Mouse (Mus musculus): ENCODE measurements at regions not wholly inside any gene's neighbourhood (a gene's known extent, or its start where the extent isn't known, plus 50 kb on each side); places are given as distances from the start of the nearest gene placed in this dataset.

DNA sequence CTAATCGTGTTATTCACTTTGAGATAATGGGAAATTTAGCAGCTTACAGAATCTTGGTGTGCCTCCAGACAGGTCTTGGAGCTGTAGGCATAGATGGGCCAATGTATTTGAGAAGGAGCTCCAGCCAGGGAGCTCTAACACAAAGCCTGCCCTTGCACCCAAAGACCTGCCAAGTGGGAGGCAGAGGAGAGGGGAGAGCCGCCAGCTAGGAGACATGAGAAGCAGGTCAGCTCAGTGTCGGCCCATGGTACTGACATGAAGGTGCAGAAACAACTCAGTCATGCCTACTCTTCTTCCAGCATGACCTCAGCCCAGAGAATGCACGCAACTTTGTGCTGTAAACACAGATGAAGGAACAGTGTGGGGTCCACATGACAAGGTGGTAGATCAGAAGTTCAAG lies 128.8 kb downstream of the Ackr3 start:
- H3K4me3 ChIP-seq = no peak overlapping the region
- no peaks in the 10 kb centered on the region for H3K9me3 ChIP-seq
- H3K4me2 ChIP-seq = no peak overlapping the region
- no peak for ATAC-seq (ENCODE audit: low read depth)
- no peaks in the 10 kb centered on the region for H3K27me3 ChIP-seq
- H3K36me3 ChIP-seq = no peaks in the 10 kb centered on the region
- peaks cover 24% of the 10 kb centered on the region for H3K4me1 ChIP-seq (replicated peaks)
- WGBS = 95% methylated on average over 4 of the region's 4 CpGs
- no peak overlapping the region for H3K9ac ChIP-seq
- no peak overlapping the region for H3K27ac ChIP-seq (replicated peaks)

GRCm38 (mm10) chr1:90333676-90334430 lies 130.1 kb downstream of the Ackr3 start:
- Histone ChIP-seq H3K4me3 (no peak overlapping the region), H3K9me3 (no peaks in the 10 kb centered on the region), H3K9ac (no peak overlapping the region), H3K27ac (replicated peaks) (no peak overlapping the region), H3K4me1 (replicated peaks) (peaks cover 15% of the 10 kb centered on the region), H3K27me3 (no peaks in the 10 kb centered on the region), H3K36me3 (no peaks in the 10 kb centered on the region), H3K4me2 (no peak overlapping the region)
- 70% methylated on average over 6 of the region's 6 CpGs for WGBS
- ATAC-seq (ENCODE audit: low read depth) = no peak

DNA sequence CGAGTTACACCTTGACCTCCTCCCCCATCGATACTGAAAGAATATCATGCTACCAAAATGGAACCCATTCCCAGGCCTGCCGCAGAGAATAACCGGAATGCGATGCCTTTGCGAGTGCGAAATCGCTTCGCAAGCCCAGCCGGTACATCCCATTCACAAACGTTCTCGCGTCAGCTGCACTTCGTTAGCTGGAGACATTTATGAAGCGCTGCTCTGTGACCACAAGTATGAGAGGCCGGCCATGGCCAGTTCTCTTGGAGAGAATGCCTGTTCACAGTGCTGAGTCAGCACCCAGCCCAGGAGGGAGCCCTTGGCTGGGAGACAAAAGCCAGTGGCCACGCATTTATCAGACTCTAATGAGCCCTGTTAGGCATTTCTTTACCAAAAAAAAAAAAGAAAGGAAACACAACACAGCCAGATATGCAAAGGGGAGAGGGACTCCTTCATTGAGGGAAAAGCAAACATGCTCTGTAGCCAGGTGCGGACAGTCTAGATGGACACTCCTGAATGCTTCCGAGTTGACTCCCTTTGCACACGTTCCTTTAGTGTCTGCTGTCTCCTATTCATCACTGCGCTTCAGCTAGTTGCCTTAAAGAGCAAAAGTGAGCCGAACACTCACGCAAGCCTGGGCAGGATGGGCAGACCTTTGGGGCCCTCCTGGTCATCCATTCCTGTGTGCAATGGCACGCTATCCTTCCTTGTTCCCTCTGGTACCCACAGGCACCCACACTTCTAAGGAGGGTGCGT lies 131.4 kb downstream of the Ackr3 start:
- H3K9me3 ChIP-seq = no peaks in the 10 kb centered on the region
- 41% methylated on average over 25 of the region's 25 CpGs for WGBS
- H3K4me3 ChIP-seq = no peak overlapping the region
- H3K9ac ChIP-seq = no peak overlapping the region
- H3K27me3 ChIP-seq = no peaks in the 10 kb centered on the region
- ATAC-seq (ENCODE audit: low read depth) = peak; percentile 62
- peaks cover 15% of the 10 kb centered on the region for H3K4me1 ChIP-seq (replicated peaks)
- H3K27ac ChIP-seq (replicated peaks) = peak overlapping the region; percentile 2; the same call in 1 of the 2 replicates
- no peaks in the 10 kb centered on the region for H3K36me3 ChIP-seq
- no peak overlapping the region for H3K4me2 ChIP-seq

DNA sequence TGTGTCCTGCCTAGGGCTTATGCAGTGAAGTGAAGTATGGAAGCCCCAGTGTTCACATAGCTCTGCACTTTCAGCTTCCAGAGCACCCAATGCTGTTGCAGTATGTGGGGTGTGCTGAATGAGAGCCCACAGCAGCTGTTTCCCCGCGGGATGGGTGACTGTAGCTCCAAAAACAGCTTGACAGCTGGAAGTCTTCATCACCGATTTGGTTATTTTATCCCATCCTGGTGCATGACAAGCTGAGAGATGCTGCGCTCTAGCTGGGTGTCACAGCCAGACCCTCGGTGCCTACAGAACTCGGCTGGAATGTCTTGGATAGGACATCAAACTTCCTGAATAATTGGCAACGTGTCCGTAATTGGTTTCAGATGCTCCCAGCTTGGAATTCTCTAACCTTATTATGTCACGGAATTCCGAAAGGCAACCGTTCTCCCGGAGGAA lies 134.1 kb downstream of the Ackr3 start:
- Histone ChIP-seq H3K9me3 (no peaks in the 10 kb centered on the region), H3K27ac (replicated peaks) (no peak overlapping the region), H3K27me3 (no peaks in the 10 kb centered on the region), H3K9ac (no peak overlapping the region), H3K4me1 (replicated peaks) (peaks cover 20% of the 10 kb centered on the region), H3K4me2 (no peak overlapping the region), H3K36me3 (no peaks in the 10 kb centered on the region), H3K4me3 (no peak overlapping the region)
- 82% methylated on average over 12 of the region's 12 CpGs for WGBS
- ATAC-seq (ENCODE audit: low read depth) = no peak

GRCm38 (mm10) chr1:90342346-90342745 lies 138.6 kb downstream of the Ackr3 start:
- no peaks in the 10 kb centered on the region for H3K36me3 ChIP-seq
- no peaks in the 10 kb centered on the region for H3K9me3 ChIP-seq
- no peak overlapping the region for H3K4me3 ChIP-seq
- peaks cover 9% of the 10 kb centered on the region; the same call in 1 of the 2 replicates for H3K4me1 ChIP-seq (replicated peaks)
- 24% methylated on average over 1 of the region's 1 CpGs for WGBS
- no peaks in the 10 kb centered on the region for H3K27me3 ChIP-seq
- H3K4me2 ChIP-seq = no peak overlapping the region
- ATAC-seq (ENCODE audit: low read depth) = no peak
- H3K27ac ChIP-seq (replicated peaks) = no peak overlapping the region
- no peak overlapping the region for H3K9ac ChIP-seq

DNA sequence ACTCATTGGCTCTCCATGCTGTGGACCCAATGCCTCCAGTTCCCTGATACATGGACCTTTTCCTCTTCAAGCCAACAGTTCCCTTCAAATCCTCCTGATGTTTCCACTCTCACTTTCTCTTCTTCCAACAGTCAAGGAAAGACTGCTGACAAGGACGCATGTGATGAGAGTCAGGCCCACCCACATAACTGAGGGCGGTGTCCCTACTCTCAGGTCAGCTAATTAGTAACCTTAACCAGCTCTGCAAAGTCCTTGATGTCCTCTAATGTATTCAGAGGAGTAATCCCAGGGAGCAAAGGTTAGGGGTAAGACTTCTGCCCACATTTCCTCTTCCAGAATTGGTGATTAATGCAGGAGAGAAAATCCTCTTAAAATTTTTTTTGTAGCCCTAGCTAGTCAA lies 139.7 kb downstream of the Ackr3 start:
- no peak for ATAC-seq (ENCODE audit: low read depth)
- H3K4me1 ChIP-seq (replicated peaks) = peaks cover 9% of the 10 kb centered on the region; the same call in 1 of the 2 replicates
- H3K36me3 ChIP-seq = no peaks in the 10 kb centered on the region
- 89% methylated on average over 2 of the region's 2 CpGs for WGBS
- no peak overlapping the region for H3K9ac ChIP-seq
- no peak overlapping the region for H3K4me2 ChIP-seq
- no peaks in the 10 kb centered on the region for H3K9me3 ChIP-seq
- H3K27ac ChIP-seq (replicated peaks) = no peak overlapping the region
- H3K27me3 ChIP-seq = no peaks in the 10 kb centered on the region
- H3K4me3 ChIP-seq = no peak overlapping the region

- no peak overlapping the region for H3K9ac ChIP-seq
- H3K9me3 ChIP-seq = no peaks in the 10 kb centered on the region
- H3K4me2 ChIP-seq = no peak overlapping the region
- H3K27ac ChIP-seq (replicated peaks) = no peak overlapping the region
- no peaks in the 10 kb centered on the region for H3K27me3 ChIP-seq
- H3K4me3 ChIP-seq = no peak overlapping the region
- 72% methylated on average over 6 of the region's 6 CpGs for WGBS
- H3K36me3 ChIP-seq = no peaks in the 10 kb centered on the region
- peaks cover 8% of the 10 kb centered on the region; the same call in 1 of the 2 replicates for H3K4me1 ChIP-seq (replicated peaks)
- ATAC-seq (ENCODE audit: low read depth) = no peak
These were observed 143.3 kb downstream of the Ackr3 start for GRCm38 (mm10) chr1:90347032-90347431.

GRCm38 (mm10) chr1:90349611-90350010 lies 145.8 kb downstream of the Ackr3 start:
- ATAC-seq (ENCODE audit: low read depth) = no peak
- Histone ChIP-seq H3K36me3 (no peaks in the 10 kb centered on the region), H3K9ac (no peak overlapping the region), H3K4me2 (no peak overlapping the region), H3K4me3 (no peak overlapping the region), H3K4me1 (replicated peaks) (peaks cover 15% of the 10 kb centered on the region), H3K27me3 (no peaks in the 10 kb centered on the region), H3K9me3 (no peaks in the 10 kb centered on the region), H3K27ac (replicated peaks) (no peak overlapping the region)
- WGBS = 49% methylated on average over 6 of the region's 6 CpGs

DNA sequence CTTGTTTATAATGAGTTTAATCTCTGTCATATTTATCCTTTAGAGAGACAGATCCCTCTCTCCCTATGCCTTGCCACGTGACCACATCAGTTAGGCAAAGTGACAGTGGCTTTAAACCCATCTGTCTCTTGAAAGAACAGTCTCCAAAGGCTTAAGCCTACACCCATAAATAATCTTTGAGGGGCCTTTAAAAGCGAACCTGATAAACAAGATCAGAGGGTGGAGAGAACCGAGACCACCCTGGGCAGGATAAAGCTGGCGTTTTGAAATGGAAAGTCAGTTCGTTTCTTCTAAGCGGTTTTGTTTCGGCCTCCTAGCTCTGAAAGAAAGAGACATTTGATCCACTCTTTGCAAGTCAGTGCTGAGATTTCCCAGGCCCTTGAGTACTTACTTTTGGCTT lies 149.5 kb downstream of the Ackr3 start:
- no peak for ATAC-seq (ENCODE audit: low read depth)
- Histone ChIP-seq H3K27ac (replicated peaks) (no peak overlapping the region), H3K4me2 (no peak overlapping the region), H3K9ac (no peak overlapping the region), H3K27me3 (no peaks in the 10 kb centered on the region), H3K9me3 (no peaks in the 10 kb centered on the region), H3K36me3 (no peaks in the 10 kb centered on the region), H3K4me3 (no peak overlapping the region), H3K4me1 (replicated peaks) (peaks cover 12% of the 10 kb centered on the region)
- WGBS = 4% methylated on average over 7 of the region's 7 CpGs

DNA sequence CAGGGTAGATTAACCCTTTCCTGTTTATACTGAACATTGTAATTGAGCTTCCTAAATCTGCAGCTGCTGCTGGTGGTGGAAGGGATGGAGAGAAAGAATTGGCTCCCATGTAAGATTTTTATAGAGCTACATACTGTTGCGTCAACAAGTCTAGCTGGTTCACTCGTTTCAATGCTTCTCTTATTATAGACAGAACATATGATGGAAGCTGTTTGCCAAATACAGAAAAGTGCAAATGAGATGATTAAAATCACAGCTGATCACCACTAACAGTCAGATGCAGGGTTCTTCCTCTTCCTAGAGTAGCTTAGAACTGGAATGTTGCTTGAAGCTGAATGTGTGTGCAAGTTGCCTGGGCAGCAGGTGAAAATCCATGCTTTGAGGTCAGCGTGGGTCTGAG lies 152.8 kb downstream of the Ackr3 start:
- no peak for ATAC-seq (ENCODE audit: low read depth)
- Histone ChIP-seq H3K27ac (replicated peaks) (no peak overlapping the region), H3K4me2 (no peak overlapping the region), H3K4me1 (replicated peaks) (peaks cover 12% of the 10 kb centered on the region), H3K9me3 (no peaks in the 10 kb centered on the region), H3K4me3 (no peak overlapping the region), H3K27me3 (no peaks in the 10 kb centered on the region), H3K36me3 (no peaks in the 10 kb centered on the region), H3K9ac (no peak overlapping the region)
- 87% methylated on average over 3 of the region's 3 CpGs for WGBS

DNA sequence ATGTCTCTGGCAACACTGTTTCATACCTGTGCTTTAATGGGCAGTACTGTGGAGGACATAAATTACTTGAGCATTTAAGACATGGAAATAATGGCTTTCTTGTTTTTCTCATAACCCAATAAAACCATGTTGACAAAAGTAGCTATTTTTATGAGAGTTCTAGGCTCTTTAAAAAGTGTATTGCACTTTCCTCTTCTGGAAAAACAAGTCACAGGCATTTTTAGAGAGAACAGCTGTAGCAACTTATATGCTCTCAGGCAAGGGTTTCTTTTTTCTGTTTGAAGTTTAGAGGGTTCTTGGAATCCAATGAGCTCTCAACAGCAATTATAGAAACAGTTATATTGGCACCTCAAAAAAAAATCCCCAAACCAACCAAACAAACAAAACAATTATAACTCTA lies 153.6 kb downstream of the Ackr3 start:
- H3K4me3 ChIP-seq = no peak overlapping the region
- H3K27me3 ChIP-seq = no peaks in the 10 kb centered on the region
- no peaks in the 10 kb centered on the region for H3K9me3 ChIP-seq
- no peak overlapping the region for H3K4me2 ChIP-seq
- ATAC-seq (ENCODE audit: low read depth) = no peak
- no peak overlapping the region for H3K27ac ChIP-seq (replicated peaks)
- H3K9ac ChIP-seq = no peak overlapping the region
- H3K4me1 ChIP-seq (replicated peaks) = peaks cover 12% of the 10 kb centered on the region
- H3K36me3 ChIP-seq = no peaks in the 10 kb centered on the region

DNA sequence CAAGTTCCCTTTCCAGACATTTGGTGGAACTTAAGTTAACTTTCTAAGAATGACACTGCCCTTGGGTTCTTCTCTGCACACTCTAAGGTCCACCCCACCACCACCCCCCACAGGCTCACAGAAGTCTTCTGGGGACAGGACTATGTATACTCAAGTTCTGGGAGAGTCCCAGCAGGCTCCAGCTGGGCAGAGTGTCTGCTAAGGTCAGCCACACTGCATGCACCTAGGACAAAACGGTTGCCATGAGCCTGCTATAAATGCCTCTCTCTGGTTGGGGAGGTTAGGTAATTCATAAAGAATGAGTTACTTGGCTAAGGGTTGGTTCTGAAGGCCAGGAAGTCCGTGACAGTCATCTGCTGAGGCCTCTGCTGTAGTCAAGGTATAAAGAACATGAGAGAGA lies 155.2 kb downstream of the Ackr3 start:
- WGBS = 59% methylated on average over 2 of the region's 2 CpGs

More for the DNA sequence above, 155.2 kb downstream of the Ackr3 start:
- Histone ChIP-seq H3K9me3 (no peaks in the 10 kb centered on the region), H3K27ac (replicated peaks) (no peak overlapping the region), H3K4me2 (no peak overlapping the region), H3K9ac (no peak overlapping the region), H3K27me3 (no peaks in the 10 kb centered on the region), H3K36me3 (no peaks in the 10 kb centered on the region), H3K4me1 (replicated peaks) (no peaks in the 10 kb centered on the region), H3K4me3 (no peak overlapping the region)
- no peak for ATAC-seq (ENCODE audit: low read depth)
